Mouse (Mus musculus) ovary, postnatal 36 days (tissue): ENCODE data around the gene Tsnaxip1.

Source experiments
- DNase-seq: peaks from one replicate; pipeline ENCODE4 v3.0.0; 2022; ENCODE audit warnings: low spot score, mixed read lengths

Tsnaxip1 gene

DNA sequence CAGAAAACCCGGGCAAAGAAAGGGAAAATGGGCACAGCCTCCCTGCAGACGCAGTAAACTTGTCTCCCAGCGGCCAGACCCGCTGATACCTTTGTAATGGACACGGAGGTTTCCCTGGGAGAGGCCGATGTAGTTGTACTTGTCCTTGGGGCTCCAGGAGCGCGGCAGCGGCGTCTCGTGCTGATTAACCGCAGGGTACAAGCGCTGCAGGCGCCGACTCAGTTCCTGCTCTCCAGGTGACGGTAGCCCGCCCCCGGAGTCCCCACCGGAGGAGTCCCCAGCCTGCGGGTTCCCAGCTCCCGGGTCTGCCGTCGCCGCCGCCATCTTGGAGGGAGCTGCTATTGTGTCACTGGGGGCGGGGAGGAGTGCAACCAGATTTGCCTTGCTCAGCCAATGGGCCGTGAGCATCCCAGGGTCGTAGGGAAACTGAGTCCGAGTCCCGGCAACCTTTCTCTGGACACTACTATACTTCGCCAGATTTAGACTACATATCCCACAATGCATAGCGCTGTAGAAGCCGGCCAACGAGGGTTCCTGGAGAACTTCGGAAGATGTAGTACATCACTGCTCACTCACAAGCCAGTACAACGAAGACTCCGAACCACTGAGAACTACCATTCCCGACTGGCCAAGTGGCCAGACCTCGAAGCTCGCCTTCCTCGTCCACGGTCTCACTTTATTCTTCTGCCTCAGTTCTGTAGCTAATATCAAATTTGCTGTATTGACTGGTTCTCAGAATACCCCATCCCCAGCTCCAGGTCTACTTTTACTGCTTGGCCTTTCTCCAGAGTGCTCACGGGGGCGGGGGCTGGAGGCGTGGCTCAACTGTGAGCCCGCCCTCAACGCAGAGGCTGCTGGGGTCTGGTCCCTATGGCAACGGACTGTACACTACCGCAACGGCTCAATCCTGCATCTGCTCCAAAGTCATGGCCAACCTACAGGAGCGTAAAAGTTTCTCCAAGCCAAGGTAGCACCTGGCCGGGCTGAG lies at the start of gene Tsnaxip1, which contains the start of gene Ranbp10:
TSS of gene Tsnaxip1 (plus strand) at position 871 of the 988 bp plus-strand sequence.
TSS of gene Ranbp10 (minus strand) at position 490 of the 988 bp plus-strand sequence.
- peak; percentile 91 for DNase-seq

DNA sequence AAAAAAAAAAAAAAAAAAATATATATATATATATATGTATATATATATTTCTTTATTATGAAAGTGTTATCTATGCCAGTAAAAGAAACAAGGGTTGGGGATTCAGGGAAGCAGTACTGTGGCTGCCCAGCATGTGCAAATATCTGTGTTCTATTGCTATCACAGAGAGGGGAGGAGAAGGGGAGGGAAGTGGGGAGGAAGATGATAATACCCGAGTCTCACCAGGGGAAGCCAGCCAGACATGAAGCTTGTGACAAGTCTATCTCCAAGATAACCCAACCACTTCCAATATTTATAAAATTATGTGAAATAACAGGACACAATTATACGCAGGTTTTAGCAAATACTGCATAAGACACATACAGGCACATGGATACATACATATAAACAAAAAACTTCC lies 49.7 kb upstream of the Tsnaxip1 start:
- no peak for DNase-seq

DNA sequence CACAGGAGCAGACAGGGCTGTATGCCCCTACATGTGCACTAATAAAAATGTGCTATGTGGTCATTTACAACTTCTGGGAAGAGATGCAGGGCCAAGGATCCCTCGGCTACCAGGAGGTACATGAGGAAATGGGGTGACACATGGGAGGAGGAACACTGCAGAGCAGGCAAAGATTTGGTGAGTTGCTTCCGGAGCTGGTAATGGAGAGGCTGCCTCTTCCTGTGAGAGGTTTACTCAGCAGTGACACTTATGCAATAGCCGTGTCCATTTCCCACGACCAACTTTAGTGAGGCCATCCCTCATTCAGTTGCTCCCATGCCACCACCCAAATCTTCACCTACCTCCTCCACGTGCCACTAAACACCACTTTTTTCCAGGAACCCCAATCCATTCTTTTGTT lies 47.2 kb upstream of the Tsnaxip1 start:
- DNase-seq: no peak

DNA sequence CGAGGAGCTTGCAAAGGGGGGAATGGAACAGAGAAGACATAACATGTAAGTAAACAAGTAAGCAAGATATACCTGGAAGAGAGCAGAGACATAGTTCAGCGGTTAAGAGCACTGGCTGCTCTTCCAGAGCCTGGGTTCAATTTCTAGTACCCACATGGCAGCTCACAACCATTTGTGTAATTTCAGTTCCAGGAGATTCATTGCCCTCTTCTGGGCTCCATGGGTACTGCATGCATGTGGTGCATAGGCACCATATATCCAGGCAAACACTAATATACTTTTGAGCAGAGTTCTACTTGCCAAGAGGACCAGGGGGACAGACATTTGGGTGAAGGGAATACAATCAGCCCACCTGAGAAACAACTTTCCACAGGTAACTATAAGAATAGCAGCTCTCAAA lies 39.3 kb upstream of the Tsnaxip1 start:
- no peak for DNase-seq

DNA sequence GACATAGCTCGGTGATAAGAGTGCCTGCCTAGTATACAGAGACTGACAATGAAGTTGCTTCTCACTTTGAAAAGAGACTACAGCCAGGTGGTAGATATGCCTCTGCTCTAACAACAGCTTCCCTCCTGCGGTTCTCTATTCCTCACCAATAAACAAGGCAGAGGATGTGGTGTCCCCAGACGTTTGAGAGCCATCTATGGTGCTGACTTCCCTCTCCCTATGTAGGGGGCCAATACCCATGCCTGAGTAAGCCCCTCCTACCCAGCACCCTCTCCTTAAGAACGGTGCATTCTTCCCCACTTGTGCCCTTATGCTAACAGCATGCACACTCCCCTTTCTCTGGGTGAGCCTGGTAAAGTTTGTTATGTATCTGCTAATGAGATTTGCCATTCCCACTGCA lies 38.6 kb upstream of the Tsnaxip1 start:
- no peak for DNase-seq

DNA sequence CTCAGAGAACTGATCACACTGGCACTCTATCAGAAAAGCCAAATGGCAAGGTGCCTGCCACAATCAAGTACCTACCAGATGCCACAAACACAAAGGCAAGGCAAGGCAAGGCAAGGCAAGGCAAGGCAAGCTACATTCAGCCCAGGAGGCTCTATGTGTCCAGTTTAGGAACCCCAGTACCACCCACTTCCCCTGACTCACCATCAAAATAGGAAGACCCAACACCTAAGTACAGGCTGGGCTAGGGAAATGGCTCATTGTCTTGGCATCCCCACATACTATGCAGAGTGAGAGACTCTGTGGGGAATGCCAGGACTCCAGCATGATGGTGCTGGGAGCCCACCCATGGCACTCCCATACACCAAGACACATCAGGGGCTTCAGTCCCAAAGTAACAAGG lies 37.9 kb upstream of the Tsnaxip1 start:
- DNase-seq: no peak

DNA sequence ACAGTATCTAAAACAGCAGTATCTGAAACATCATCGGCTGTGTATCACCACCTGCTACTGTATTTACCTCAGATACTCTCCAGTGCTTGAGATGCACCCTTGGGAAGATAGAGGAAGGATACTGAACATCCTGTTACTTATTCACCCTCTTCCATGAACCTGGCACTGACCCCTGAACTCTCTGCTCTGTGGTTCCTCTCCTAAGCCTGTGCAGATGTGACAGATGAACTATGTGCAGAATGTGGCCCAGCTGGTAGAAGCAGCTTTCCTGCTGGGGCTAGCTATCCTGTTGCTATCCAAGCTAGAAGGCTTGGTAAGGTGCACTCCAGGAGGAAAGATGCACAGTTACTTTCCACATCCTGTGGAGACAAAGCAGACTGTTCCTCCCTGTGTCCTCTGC lies 34.2 kb upstream of the Tsnaxip1 start:
- DNase-seq: no peak

DNA sequence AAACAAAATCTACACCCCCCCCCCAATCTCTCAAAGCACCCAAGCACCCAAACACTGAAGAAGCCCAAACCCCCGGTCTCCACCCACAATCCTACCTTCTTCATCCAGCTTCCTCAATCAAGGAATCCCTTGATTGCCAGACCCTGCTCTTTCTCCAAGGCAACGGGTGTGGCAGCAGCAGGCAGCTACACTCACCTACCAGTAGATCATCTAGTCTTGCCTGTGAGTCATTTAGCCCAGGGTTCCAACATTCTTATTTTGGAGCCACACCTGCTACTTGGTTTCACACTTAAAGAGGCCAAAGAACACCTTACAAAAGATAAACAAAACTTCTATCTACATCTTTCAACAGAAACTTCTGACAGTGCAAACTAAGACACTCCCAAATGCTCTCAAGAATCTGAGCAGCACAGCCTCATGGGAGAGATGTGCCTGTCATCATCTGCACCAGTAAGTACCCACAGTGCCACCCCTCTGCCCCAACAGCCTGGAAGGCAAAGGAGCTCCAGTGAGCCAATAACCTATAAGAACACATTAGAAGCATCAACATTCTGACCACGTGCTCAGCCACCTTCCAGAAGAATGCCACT lies 33.4 kb upstream of the Tsnaxip1 start:
- no peak for DNase-seq

DNA sequence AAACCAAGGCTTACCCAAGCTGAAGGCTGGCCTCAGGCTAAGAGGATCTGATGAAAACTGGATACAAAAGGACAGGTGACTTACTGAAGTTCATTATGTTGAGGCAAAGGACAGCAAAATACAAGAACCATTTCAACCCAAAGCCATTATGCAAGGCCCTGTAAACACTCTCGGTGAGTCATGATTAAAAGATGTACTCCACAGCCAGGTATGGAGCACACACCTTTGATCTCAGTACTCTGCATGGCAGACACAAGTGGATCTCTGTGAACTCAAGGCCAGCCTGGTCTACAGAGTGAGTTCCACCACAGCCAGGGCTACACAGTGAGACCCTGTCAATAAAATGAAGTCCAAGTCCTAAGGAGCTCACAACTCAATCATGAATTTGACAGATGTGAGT lies 31.7 kb upstream of the Tsnaxip1 start:
- DNase-seq: no peak

DNA sequence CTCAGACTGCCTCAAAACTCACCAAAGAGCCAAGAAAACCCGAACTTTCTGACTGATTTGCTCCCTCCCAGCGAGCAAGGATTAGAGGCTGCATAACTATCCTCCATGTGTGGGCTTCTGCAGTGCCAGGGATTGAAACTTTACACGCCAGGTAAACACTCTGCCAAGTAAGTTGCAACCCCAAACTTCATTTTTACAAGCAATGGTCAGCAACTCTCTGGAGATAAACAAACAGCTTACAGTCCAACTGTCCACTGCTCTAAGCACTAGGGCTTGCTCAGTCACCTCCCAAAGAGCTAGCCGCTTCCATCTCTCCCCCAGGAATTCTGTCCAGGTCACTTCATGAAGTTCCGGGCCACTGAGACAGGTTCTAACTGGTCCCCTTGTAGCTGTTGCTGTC lies 29.1 kb upstream of the Tsnaxip1 start:
- no peak for DNase-seq

DNA sequence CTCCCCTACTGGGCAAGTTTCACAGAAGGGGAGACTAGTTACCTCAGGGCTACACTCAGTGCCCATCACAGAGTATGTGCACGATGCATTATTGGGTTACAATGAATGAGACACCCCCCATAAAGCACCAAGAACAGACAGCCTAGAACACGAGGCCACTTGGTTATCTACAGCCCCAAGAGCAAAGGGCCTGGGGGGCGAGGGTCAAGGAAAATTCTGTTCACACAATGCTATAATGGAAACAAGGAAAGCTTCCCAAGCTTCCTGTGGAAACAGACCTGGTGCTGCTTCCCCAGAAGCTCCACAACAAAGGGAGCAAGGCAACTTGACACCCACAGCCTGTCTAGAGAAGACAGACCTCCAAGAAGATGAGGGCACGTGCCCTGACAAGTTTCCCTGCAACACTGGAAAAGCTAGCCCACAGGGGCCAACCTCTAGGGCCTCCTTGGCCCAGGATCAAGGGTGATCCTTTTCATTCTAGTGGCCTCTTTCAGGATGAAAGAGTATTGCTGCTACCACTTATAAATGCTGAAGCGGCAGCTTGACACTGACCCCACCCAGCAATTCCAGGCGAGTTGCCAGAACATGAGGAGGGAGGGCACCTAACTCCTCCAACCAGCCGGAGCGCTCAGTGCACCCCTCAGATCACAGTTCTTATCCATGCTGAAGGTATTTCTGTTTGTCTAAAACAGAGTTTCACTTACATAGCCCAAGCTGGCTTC lies 28.3 kb upstream of the Tsnaxip1 start:
- peak; percentile 73 for DNase-seq

DNA sequence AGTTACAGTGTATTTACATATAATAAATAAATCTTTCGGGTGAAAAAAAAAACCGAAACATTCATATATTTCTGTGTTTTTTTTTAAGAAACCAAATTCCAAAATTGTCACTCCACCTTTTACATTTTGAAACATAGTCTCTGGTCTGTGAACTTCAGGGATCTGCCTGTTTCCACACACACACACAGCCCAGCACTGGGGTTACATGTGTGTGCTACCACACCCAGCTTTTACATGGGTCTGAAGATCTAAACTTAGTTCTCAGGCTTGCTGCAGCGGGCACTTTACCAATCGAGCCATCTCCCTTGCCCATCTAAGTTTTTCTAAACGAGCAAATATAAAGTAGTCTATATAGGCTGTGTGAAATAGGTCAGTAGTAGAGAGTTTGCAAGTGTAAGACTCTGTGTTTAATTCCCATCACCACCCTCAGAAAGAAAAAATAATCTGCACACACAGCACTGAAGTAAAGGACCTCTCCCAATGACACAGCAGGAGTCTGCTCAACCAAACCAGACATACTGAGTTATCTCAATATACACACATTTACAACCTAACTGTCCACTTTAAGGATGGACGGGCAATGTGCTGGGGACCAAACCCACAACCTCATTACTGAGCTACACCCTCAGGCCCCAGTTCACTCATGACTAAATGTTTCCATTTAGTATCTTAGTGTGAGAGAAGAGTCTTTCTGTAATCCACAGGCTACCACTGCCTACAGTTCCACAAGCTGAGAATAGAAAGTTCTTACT lies 26.2 kb upstream of the Tsnaxip1 start:
- DNase-seq: no peak

DNA sequence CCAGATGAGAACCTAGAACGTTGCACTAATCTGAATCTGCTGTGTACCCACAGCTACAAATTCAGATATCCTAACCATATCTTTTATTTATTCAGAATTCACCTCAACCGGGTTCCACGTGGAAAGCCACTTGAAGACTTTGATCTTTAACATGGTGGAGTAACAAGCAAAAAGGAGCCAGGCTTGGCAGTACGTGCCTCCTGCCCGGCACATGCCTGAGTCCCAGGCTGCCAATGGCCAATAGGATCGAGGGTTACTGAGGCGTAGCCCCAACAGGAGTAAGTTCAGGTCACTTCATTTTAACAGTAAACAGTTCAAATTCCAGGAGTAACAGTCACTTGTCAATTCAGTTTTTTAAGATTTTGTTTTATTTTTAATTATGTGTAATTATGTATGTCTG lies 22.7 kb upstream of the Tsnaxip1 start:
- DNase-seq: no peak

DNA sequence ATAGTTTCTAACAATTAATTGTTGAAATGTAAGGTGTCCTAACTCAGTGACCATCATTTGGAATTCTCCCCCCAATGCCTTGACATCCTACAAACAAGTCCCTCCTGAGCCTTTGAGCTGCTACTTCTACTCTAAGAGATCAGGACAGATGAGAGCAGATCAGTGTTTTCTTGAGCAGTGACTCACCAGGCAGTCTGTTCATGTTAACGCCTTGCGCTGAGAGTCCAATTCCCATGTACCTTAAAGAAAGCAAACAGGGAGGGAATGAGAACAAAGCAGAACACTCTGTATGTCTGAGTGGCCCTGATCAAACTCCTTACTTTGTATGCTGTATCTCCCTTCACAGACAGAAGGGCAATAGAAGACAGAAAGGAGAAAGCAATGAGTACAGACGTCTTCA lies 22.2 kb upstream of the Tsnaxip1 start:
- DNase-seq: no peak

DNA sequence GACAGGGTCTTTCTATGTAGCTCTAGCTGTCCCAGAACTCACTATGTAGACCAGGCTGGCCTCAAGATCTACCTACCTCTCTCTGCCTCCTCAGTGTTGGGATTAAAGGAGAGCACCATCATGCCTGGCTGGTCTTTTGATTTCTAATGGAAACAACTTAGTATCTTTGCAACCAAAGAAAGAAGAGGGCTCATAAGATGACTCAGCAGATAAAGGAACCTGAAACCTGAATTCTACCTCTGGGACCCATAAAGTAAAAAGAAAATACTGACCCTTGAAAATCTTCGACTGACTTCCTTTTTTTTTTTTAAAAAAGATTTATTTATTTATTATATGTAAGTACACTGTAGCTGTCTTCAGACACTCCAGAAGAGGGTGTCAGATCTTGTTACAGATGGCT lies 21.6 kb upstream of the Tsnaxip1 start:
- DNase-seq: no peak

DNA sequence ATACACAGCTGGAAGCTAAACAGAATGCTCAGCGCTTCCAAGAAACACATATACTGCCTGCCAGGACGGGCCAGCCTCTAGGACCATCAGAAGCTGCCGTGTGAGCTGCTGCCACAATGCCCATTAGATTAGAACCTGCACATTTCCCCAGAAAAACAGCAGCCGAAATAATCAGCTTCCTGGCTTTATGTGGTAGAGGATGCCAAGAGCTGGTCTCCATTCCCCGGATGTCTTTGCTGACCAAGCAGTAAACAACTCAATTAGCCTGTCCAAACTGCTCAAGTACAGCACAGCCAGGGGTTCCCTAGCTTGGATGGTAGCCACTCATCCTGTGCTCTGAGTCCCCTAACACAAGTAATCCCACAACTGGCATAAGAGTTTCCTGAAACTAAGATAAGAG lies 19.8 kb upstream of the Tsnaxip1 start:
- no peak for DNase-seq

DNA sequence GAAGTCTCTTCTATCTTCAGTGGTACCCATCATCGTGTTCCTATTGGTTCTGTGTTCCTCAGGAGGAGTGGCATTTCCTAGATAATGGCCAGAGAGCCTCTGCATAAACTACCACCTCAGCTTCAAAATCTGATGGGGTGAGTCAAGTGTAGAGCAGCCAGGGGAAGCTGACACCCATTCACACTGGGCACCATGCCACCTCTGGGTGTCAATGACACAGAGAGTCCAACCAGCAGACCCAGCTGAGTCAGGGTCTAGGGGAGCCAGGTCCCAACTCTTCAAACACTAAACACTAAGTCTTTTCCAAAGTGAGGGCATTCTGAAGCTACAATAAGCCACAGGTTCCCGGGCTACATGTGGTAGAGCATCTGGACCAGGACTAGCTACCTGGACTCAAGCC lies 19.1 kb upstream of the Tsnaxip1 start:
- DNase-seq: no peak

DNA sequence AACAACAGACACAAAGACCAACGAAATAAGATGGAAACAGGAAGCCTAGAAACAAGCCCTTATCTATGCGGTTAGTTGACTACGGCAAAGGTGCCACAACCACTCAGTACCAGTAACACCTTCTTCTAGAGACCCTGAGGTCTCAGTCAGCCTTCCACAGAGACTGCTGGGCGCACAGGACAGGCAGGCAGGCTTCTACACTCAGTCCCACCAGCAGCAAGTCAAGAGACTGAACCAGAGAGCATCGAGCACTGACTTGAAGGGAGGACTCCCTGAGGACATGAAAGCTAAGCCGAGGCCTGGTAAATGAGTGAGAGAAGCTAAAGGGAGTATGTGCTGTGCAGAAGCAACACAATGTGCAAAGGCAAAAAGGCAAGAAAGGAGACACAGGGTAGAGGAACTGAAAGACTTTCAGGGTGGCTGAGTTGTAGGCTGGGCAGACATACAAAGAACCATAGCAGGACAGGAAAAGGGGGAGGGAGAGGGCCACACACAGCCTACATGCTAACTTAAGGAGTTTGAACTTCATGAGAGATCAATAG lies 17.2 kb upstream of the Tsnaxip1 start:
- DNase-seq: no peak

DNA sequence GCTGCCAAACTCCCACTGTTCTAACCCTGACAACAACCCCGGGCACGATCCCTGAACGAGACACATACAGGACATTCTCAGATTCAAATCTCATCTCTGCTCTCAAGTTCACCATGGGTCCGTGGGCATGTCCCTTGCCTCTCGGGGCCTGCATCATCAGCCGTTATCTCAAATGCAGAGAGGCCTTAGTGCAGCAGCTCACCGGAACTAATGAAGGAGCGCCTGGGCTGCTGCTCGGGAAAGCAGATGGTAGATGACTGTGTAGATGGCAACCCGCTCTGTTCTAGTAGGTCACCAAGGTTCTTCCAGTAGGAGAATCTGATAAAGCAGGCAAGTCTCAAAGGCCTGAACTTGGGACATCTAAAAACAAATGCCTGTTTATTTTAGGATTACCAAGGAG lies 16.5 kb upstream of the Tsnaxip1 start:
- DNase-seq: no peak

DNA sequence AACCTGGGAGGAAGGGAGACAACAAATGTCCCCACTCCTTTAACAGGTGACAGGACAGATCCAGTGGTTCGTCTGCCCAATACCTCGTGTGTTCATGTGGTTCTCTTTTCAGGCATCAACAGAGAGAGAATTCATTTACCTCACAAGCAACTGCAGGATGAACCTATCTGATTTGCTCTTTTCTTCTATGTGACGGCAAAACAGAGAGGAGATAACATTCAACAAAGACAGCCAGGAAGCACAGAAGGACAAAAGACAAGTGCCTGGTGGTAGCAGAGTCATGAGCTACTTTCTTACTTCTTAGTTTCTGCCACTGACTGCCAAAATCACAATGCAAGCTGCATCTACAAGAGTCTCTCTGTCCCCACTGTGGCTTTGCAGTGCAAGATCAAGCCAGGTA lies 16.0 kb upstream of the Tsnaxip1 start:
- DNase-seq: no peak

DNA sequence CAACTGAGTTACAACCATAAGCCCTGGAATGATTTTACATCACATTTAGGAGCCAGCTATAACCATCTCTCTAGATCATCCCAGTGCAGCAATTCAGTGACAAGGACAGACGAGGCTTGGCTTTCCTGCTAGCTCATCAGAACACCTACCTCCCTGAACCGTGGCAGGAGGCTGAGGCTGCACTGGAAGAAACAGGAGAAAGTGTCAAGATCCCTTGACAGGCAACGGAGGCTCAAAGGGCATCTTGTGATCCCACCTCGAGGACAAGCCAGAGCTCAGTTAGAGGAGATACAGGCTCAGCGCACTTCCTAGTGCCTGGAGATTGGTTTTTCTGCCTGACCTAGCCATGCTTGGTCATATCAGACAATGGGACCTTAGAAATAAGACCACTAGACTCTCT lies 15.0 kb upstream of the Tsnaxip1 start:
- no peak for DNase-seq

DNA sequence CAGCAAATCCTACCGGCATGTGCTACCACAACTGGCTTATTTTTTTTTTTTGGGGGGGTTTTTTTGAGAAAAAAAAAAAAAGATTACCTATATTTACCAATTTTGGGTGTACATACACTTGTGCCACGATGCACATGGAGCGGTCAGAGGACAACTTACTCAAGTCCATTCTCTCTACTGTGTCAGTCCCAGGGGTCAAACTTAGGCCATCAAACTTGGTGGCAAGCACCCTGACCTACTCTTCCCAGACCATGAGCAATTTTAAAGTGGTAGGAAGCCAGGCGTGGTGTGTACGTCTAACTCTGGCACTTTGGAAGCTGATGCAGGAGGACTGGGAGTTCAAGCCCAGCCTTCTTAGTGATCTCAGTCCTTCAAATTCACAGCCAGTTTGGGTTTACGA lies 14.3 kb upstream of the Tsnaxip1 start:
- DNase-seq: no peak
